25 mouse cellular contexts compared by ENCODE assay signal in the genomic region with DNA sequence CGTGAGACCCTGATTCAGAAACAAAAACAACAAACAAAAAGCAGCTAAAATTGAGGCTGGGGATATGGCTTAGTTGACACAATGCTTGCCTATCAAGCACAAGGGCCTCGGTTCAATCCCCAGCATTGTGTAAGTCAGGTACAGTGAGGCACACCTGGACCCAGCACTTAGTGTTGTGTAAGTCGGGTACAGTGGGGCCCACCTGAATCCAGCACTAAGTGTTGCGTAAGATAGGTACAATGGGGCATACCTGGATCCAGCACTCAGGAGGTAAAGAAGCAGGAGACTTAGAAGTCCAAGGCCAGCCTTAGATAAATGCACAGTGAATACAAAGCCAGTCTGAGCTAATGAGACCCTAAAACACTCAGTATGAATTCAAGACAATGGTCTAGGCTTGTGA. TPM values are rescaled to one million over a fixed set of nuclear protein-coding genes. Genes with fewer than 3 reads are reported as not detected.
"Had no signal": no experiment of that assay in that cellular context is flagged by ENCODE, and none has a peak within 500 bp of the region (broad histone marks: within the 10 kb centered on the region; RNA-seq: fewer than 3 reads in every experiment).

No protein-coding gene starts in this region.

- DNase-seq: gastrocnemius, adult 2 months; gastrocnemius, postnatal 10 days; gastrocnemius, postnatal 25 days; heart, adult 18-20 months; heart, postnatal 10 days; heart, postnatal 4 days; kidney, adult 11 months; kidney, adult 8-10 months; kidney, postnatal 10 days; kidney, postnatal 25 days; kidney, postnatal 4 days; liver had no signal

- H3K27ac ChIP-seq: gastrocnemius, adult 2 months; heart, embryonic 10.5 days; hindbrain, embryonic 12.5 days; hindbrain, embryonic 14.5 days; left cerebral cortex, adult 2 months; limb, embryonic 10.5 days; limb, embryonic 12.5 days had no signal

- H3K4me3 ChIP-seq: gastrocnemius, adult 2 months; heart, embryonic 10.5 days; heart, embryonic 12.5 days; hindbrain, embryonic 10.5 days; hindbrain, embryonic 12.5 days; left cerebral cortex, adult 2 months; limb, embryonic 10.5 days; limb, embryonic 12.5 days had no signal

- H3K9ac ChIP-seq: heart, embryonic 12.5 days; hindbrain, embryonic 12.5 days; limb, embryonic 12.5 days had no signal

- H3K9me3 ChIP-seq: heart, embryonic 10.5 days; heart, embryonic 12.5 days; hindbrain, embryonic 10.5 days; hindbrain, embryonic 12.5 days; limb, embryonic 10.5 days; limb, embryonic 12.5 days had no signal

- ATAC-seq: forebrain, embryonic 16.5 days; hindbrain, embryonic 16.5 days; inflammation-experienced regulatory T-cells, adult 6 months had no signal

- H3K4me2 ChIP-seq: heart, embryonic 12.5 days; hindbrain, embryonic 12.5 days; hindbrain, embryonic 14.5 days; limb, embryonic 12.5 days; liver, embryonic 11.5 days had no signal

- H3K36me3 ChIP-seq: heart, embryonic 10.5 days; heart, embryonic 12.5 days; hindbrain, embryonic 10.5 days; hindbrain, embryonic 12.5 days; limb, embryonic 10.5 days; limb, embryonic 12.5 days had no signal

RNA-seq across cellular contexts. Expression of a gene that starts 50.2 kb away (rescaled TPM):
- total RNA-seq: granulocyte monocyte progenitor cell, adult 5-6 weeks had no signal
